Mouse (Mus musculus) E14TG2a.4 (cell line): Measurements from ENCODE around the gene Rrp12.
"Not testable (repeated sequence)": the region's sequence is repeated elsewhere in the genome, so short reads cannot be mapped to it uniquely, and the experiment has no call there.

Source experiments
- H3K27me3 ChIP-seq: 2 replicates; pipeline ENCODE4 v1.6.1; 2014; ENCODE audit warnings: low read length, control low read depth; ENCODE audit not compliant: insufficient read depth
- H3K36me3 ChIP-seq: 2 replicates; pipeline ENCODE4 v1.6.1; 2014; ENCODE audit warnings: low read length, control low read depth; ENCODE audit not compliant: insufficient read depth
- H3K4me1 ChIP-seq: replicated peaks from 2 replicates; pipeline ENCODE4 v1.6.1; 2014; ENCODE audit warnings: low read depth, low read length, control low read depth
- H3K4me3 ChIP-seq: replicated peaks from 2 replicates; pipeline ENCODE4 v1.5.1; 2014; ENCODE audit warnings: mild to moderate bottlenecking, low read length
- H3K9me3 ChIP-seq: 2 replicates; pipeline ENCODE4 v1.6.1; 2014; ENCODE audit warnings: low read length, control low read depth
- CTCF ChIP-seq: conservative IDR thresholded peaks from 2 replicates; pipeline ENCODE4 v1.5.1; 2014; ENCODE audit warnings: low read length
- NANOG ChIP-seq: IDR thresholded peaks from 2 replicates; pipeline ENCODE4 v1.6.1; 2014; ENCODE audit warnings: borderline replicate concordance, low read length, mixed read lengths
- POU5F1 ChIP-seq: IDR thresholded peaks from 2 replicates; pipeline ENCODE4 v1.6.1; 2014; ENCODE audit warnings: low read length, borderline replicate concordance

Gene Rrp12

GRCm38 (mm10) chr19:41919471-41919870 is 23.5 kb upstream of the Rrp12 start:
- H3K27me3 ChIP-seq: no peaks in the 10 kb centered on the region
- no peaks in the 10 kb centered on the region for H3K9me3 ChIP-seq
- TF ChIP-seq POU5F1 (no peak), NANOG (no peak)
- no peak overlapping the region for H3K4me3 ChIP-seq
- peaks cover 31% of the 10 kb centered on the region for H3K4me1 ChIP-seq
- H3K36me3 ChIP-seq: peaks cover 92% of the 10 kb centered on the region

GRCm38 (mm10) chr19:41916853-41917252 is 20.9 kb upstream of the Rrp12 start:
- no peak for TF ChIP-seq POU5F1
- TF ChIP-seq NANOG: no peak
- TF ChIP-seq CTCF: no peak
- no peaks in the 10 kb centered on the region for H3K27me3 ChIP-seq
- H3K9me3 ChIP-seq: no peaks in the 10 kb centered on the region
- peaks cover 45% of the 10 kb centered on the region for H3K4me1 ChIP-seq
- peaks cover 85% of the 10 kb centered on the region for H3K36me3 ChIP-seq
- no peak overlapping the region for H3K4me3 ChIP-seq

GRCm38 (mm10) chr19:41915294-41915693 is 19.3 kb upstream of the Rrp12 start:
- Histone ChIP-seq H3K9me3 (no peaks in the 10 kb centered on the region), H3K4me3 (peak overlapping the region; percentile 100), H3K27me3 (no peaks in the 10 kb centered on the region), H3K4me1 (peaks cover 50% of the 10 kb centered on the region), H3K36me3 (peaks cover 70% of the 10 kb centered on the region)
- TF ChIP-seq NANOG (no peak), CTCF (no peak)

GRCm38 (mm10) chr19:41914592-41914882 is 18.6 kb upstream of the Rrp12 start:
- H3K27me3 ChIP-seq, H3K9me3 ChIP-seq: not testable (repeated sequence)
- Histone ChIP-seq H3K36me3 (peaks cover 62% of the 10 kb centered on the region), H3K4me3 (peak overlapping the region; percentile 100), H3K4me1 (peaks cover 47% of the 10 kb centered on the region)

GRCm38 (mm10) chr19:41913774-41914591 is 18.0 kb upstream of the Rrp12 start:
- H3K4me3 ChIP-seq: peak overlapping the region; percentile 100
- no peaks in the 10 kb centered on the region for H3K9me3 ChIP-seq
- H3K36me3 ChIP-seq: peaks cover 56% of the 10 kb centered on the region
- no peak for TF ChIP-seq POU5F1
- no peak for TF ChIP-seq NANOG
- TF ChIP-seq CTCF: no peak
- no peaks in the 10 kb centered on the region for H3K27me3 ChIP-seq
- H3K4me1 ChIP-seq: peaks cover 47% of the 10 kb centered on the region

GRCm38 (mm10) chr19:41912121-41913080 is 16.4 kb upstream of the Rrp12 start:
- H3K9me3 ChIP-seq: no peaks in the 10 kb centered on the region
- H3K27me3 ChIP-seq: peaks cover under 1% of the 10 kb centered on the region; the same call in 1 of the 2 replicates
- H3K4me3 ChIP-seq: peak overlapping the region; percentile 100
- peaks cover 47% of the 10 kb centered on the region for H3K4me1 ChIP-seq
- H3K36me3 ChIP-seq: peaks cover 49% of the 10 kb centered on the region
- no peak for TF ChIP-seq NANOG
- TF ChIP-seq CTCF: no peak
- no peak for TF ChIP-seq POU5F1

- TF ChIP-seq POU5F1 (no peak), CTCF (no peak), NANOG (no peak)
- Histone ChIP-seq H3K9me3 (no peaks in the 10 kb centered on the region), H3K27me3 (peaks cover 3% of the 10 kb centered on the region; the same call in 1 of the 2 replicates), H3K4me3 (peak within 1 kb of the TSS; percentile 100), H3K4me1 (peaks cover 45% of the 10 kb centered on the region), H3K36me3 (peaks cover 39% of the 10 kb centered on the region)
Measured at GRCm38 (mm10) chr19:41911178-41912073, 15.5 kb upstream of the Rrp12 start, which contains the start of gene Pgam1. Pgam1 (plus strand) TSS chr19:41911923.

GRCm38 (mm10) chr19:41910396-41910795 is 14.4 kb upstream of the Rrp12 start:
- Histone ChIP-seq H3K27me3 (peaks cover 3% of the 10 kb centered on the region; the same call in 1 of the 2 replicates), H3K4me3 (no peak overlapping the region), H3K36me3 (peaks cover 28% of the 10 kb centered on the region), H3K9me3 (no peaks in the 10 kb centered on the region), H3K4me1 (peaks cover 37% of the 10 kb centered on the region)
- TF ChIP-seq CTCF (no peak), POU5F1 (no peak), NANOG (no peak)
